Mouse (Mus musculus) brain, embryonic 14.5 days (tissue): Measurements from ENCODE around the gene Usp49.

Source experiments
- CTCF ChIP-seq: fragments of 200-500 bp; IDR thresholded peaks from 2 replicates; pipeline ENCODE4 v1.5.1; 2012; ENCODE audit warnings: inconsistent platforms, mild to moderate bottlenecking, moderate library complexity, borderline replicate concordance; ENCODE audit not compliant: insufficient read depth, insufficient read length; ENCODE audit errors: extremely low read depth
- POLR2A ChIP-seq: fragments of 200-500 bp; IDR thresholded peaks from 2 replicates; pipeline ENCODE4 v1.6.1; 2012; ENCODE audit warnings: mild to moderate bottlenecking, inconsistent platforms, borderline replicate concordance; ENCODE audit not compliant: poor library complexity, insufficient read depth, insufficient read length, severe bottlenecking; ENCODE audit errors: extremely low read depth

- TF ChIP-seq POLR2A (no peak), CTCF (no peak)
Observed at GRCm38 (mm10) chr17:47657901-47658300, 27.4 kb downstream of the Usp49 start.
